Mouse (Mus musculus): ENCODE data around the gene Prkag2. TPM values are rescaled to one million over a fixed set of nuclear protein-coding genes. Genes with fewer than 3 reads are reported as not detected.

Prkag2 gene
- polyA plus RNA-seq, 1 experiment from 2014 or later: 59.1 TPM

- Histone ChIP-seq H3K36me3 (ENCODE audit: control insufficient read depth, insufficient read depth, low read length) (no peaks in the 10 kb centered on the region), H3K4me3 (ENCODE audit: low read depth, low read length) (no peak overlapping the region), H3K27ac (ENCODE audit: low read depth, low read length) (no peak overlapping the region), H3K4me2 (ENCODE audit: low read depth) (no peak overlapping the region), H3K9ac (ENCODE audit: low read length) (no peak overlapping the region), H3K9me3 (ENCODE audit: control insufficient read depth, low read length) (no peaks in the 10 kb centered on the region), H3K4me1 (ENCODE audit: control insufficient read depth, insufficient read depth, low read length) (no peaks in the 10 kb centered on the region; the same call in 1 of the 2 replicates), H3K27me3 (ENCODE audit: control insufficient read depth, insufficient read depth, low read length) (no peaks in the 10 kb centered on the region)
- DNase-seq (ENCODE audit: low spot score): no peak
- no peak for ATAC-seq (ENCODE audit: insufficient read depth, low FRiP score, low TSS enrichment)
- 23% methylated on average over 3 of the region's 3 CpGs for WGBS
These were observed 91.5 kb downstream of the Prkag2 start for GRCm38 (mm10) chr5:25008966-25009365.

- DNase-seq (ENCODE audit: low spot score): peak; percentile 73
- WGBS: 42% methylated on average over 8 of the region's 8 CpGs
- no peak for ATAC-seq (ENCODE audit: insufficient read depth, low FRiP score, low TSS enrichment)
- Histone ChIP-seq H3K9me3 (ENCODE audit: control insufficient read depth, low read length) (no peaks in the 10 kb centered on the region), H3K4me1 (ENCODE audit: control insufficient read depth, insufficient read depth, low read length) (no peaks in the 10 kb centered on the region; the same call in 1 of the 2 replicates), H3K9ac (ENCODE audit: low read length) (no peak overlapping the region), H3K36me3 (ENCODE audit: control insufficient read depth, insufficient read depth, low read length) (no peaks in the 10 kb centered on the region), H3K4me2 (ENCODE audit: low read depth) (no peak overlapping the region), H3K4me3 (ENCODE audit: low read depth, low read length) (no peak overlapping the region), H3K27me3 (ENCODE audit: control insufficient read depth, insufficient read depth, low read length) (no peaks in the 10 kb centered on the region), H3K27ac (ENCODE audit: low read depth, low read length) (no peak overlapping the region)
These were observed 93.6 kb downstream of the Prkag2 start for GRCm38 (mm10) chr5:25006848-25007247.

DNA sequence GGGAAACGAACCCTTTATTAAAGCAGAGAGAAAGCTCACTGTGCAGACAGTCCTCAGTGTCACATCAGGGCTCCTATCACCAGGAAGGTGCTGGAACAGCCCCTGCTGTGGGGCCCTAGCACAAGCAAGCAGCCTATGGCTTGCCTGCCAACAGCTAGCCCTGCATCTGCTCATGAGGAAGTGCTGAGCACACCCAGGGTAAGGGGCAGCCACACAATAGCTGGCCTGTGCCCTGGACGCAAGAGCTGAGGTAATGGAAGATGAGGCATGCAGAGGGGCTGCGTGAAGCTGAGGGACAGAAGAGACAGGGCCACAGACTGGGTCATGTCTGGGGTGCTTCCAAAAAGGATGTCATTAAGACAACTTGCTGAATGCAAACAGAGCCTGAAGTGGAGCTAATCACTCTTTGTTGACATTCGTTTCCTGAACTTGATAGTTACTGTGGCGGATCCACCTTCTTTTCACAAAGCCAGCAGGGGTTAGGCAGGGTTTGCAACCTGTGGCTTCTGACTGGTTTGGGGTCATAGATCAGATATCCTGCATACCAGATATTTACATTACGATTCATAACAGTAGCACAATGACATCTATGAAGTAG is 94.8 kb downstream of the Prkag2 start:
- Histone ChIP-seq H3K9ac (ENCODE audit: low read length) (no peak overlapping the region), H3K4me1 (ENCODE audit: control insufficient read depth, insufficient read depth, low read length) (no peaks in the 10 kb centered on the region; the same call in 1 of the 2 replicates), H3K27ac (ENCODE audit: low read depth, low read length) (no peak overlapping the region), H3K4me2 (ENCODE audit: low read depth) (no peak overlapping the region), H3K27me3 (ENCODE audit: control insufficient read depth, insufficient read depth, low read length) (no peaks in the 10 kb centered on the region), H3K9me3 (ENCODE audit: control insufficient read depth, low read length) (no peaks in the 10 kb centered on the region), H3K4me3 (ENCODE audit: low read depth, low read length) (no peak overlapping the region), H3K36me3 (ENCODE audit: control insufficient read depth, insufficient read depth, low read length) (no peaks in the 10 kb centered on the region)
- DNase-seq (ENCODE audit: low spot score) (no peak), ATAC-seq (ENCODE audit: insufficient read depth, low FRiP score, low TSS enrichment) (no peak)
- WGBS: 31% methylated on average over 6 of the region's 6 CpGs

DNA sequence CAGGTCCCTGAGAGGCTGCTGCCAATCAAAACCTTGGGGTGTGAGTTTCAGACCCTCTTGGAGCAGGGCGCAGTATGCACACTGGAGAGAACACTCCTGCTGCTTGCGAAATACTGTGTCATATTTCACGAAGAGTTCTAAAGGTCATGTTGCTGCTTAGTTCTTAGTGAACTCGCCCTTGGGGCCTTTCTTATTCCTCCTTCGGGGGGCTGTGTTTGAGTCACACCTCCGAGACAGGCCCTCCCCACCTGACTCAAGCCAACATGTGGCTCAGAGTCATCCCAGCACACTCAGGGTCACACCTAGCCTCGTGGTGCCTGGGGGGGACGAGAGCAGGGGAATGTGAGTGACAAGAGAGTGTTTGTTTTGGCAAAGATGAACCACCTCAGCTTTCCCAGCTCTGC is 99.0 kb downstream of the Prkag2 start:
- no peak overlapping the region for H3K4me2 ChIP-seq (ENCODE audit: low read depth)
- ATAC-seq (ENCODE audit: insufficient read depth, low FRiP score, low TSS enrichment): no peak
- no peaks in the 10 kb centered on the region for H3K36me3 ChIP-seq (ENCODE audit: control insufficient read depth, insufficient read depth, low read length)
- no peak overlapping the region for H3K27ac ChIP-seq (ENCODE audit: low read depth, low read length)
- H3K27me3 ChIP-seq (ENCODE audit: control insufficient read depth, insufficient read depth, low read length): no peaks in the 10 kb centered on the region
- no peak overlapping the region for H3K9ac ChIP-seq (ENCODE audit: low read length)
- H3K4me3 ChIP-seq (ENCODE audit: low read depth, low read length): no peak overlapping the region
- WGBS: 65% methylated on average over 8 of the region's 8 CpGs
- no peaks in the 10 kb centered on the region for H3K9me3 ChIP-seq (ENCODE audit: control insufficient read depth, low read length)
- DNase-seq (ENCODE audit: low spot score): no peak
- H3K4me1 ChIP-seq (ENCODE audit: control insufficient read depth, insufficient read depth, low read length): no peaks in the 10 kb centered on the region

GRCm38 (mm10) chr5:24999351-24999750 is 101.1 kb downstream of the Prkag2 start:
- no peak for ATAC-seq (ENCODE audit: insufficient read depth, low FRiP score, low TSS enrichment)

DNA sequence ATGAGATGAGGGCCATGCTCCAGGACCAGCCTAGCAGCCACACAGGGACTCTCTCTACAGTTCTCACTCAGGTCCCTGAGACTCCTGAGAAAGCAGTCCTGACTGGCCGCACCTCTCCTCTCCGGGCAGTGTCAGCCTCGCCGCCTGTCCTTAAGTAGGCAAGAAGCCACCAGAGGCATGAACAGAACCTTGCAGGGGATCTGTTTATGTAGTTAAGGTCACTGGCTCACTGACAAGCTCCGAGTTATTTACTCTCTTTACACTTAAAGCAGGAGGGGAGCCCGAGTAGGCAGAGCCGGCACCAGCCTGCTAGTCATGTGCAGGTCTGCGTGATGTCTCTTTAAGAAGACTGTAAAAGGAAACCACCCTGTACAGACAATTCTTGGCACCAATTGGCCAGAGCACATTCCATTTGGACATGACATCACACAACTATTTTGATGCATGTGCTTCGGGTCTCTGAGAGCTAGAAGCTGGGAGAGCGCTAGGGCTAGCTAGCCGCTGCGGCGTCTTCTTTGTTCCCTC is 104.8 kb downstream of the Prkag2 start:
- DNase-seq (ENCODE audit: low spot score) (peak; percentile 33), ATAC-seq (ENCODE audit: insufficient read depth, low FRiP score, low TSS enrichment) (no peak)
- H3K9ac ChIP-seq (ENCODE audit: low read length): no peak overlapping the region
- H3K4me2 ChIP-seq (ENCODE audit: low read depth): no peak overlapping the region
- no peaks in the 10 kb centered on the region for H3K36me3 ChIP-seq (ENCODE audit: control insufficient read depth, insufficient read depth, low read length)
- no peaks in the 10 kb centered on the region for H3K4me1 ChIP-seq (ENCODE audit: control insufficient read depth, insufficient read depth, low read length)
- H3K9me3 ChIP-seq (ENCODE audit: control insufficient read depth, low read length): no peaks in the 10 kb centered on the region
- no peaks in the 10 kb centered on the region for H3K27me3 ChIP-seq (ENCODE audit: control insufficient read depth, insufficient read depth, low read length)
- H3K27ac ChIP-seq (ENCODE audit: low read depth, low read length): no peak overlapping the region
- H3K4me3 ChIP-seq (ENCODE audit: low read depth, low read length): no peak overlapping the region
- WGBS: 53% methylated on average over 13 of the region's 13 CpGs

More at GRCm38 (mm10) chr5:24999351-24999750, 101.1 kb downstream of the Prkag2 start:
- Histone ChIP-seq H3K9ac (ENCODE audit: low read length) (no peak overlapping the region), H3K27me3 (ENCODE audit: control insufficient read depth, insufficient read depth, low read length) (no peaks in the 10 kb centered on the region), H3K4me1 (ENCODE audit: control insufficient read depth, insufficient read depth, low read length) (no peaks in the 10 kb centered on the region), H3K9me3 (ENCODE audit: control insufficient read depth, low read length) (no peaks in the 10 kb centered on the region), H3K4me2 (ENCODE audit: low read depth) (no peak overlapping the region), H3K36me3 (ENCODE audit: control insufficient read depth, insufficient read depth, low read length) (no peaks in the 10 kb centered on the region), H3K4me3 (ENCODE audit: low read depth, low read length) (no peak overlapping the region), H3K27ac (ENCODE audit: low read depth, low read length) (no peak overlapping the region)
- WGBS: 79% methylated on average over 4 of the region's 4 CpGs
- no peak for DNase-seq (ENCODE audit: low spot score)

DNA sequence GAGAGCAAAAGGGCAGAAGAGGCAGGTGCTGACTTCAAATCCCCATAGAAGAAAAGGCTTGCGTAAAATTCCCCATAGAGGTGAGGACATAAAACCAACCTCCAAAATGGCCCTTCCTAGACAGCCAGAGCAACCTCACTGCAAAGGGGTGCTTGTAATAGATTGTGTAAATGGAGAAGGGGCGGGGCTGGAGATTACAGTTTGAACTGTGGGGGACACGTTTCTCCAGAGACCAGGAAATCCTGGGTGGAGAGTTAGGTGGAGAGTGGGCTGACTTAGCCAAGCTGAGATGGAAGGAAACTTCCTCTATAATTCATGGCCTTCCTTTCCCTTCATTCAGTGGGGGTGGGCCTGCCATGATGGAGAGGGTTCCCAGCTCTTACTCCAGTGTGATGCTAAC is 107.3 kb downstream of the Prkag2 start:
- WGBS: 70% methylated on average over 3 of the region's 3 CpGs

DNA sequence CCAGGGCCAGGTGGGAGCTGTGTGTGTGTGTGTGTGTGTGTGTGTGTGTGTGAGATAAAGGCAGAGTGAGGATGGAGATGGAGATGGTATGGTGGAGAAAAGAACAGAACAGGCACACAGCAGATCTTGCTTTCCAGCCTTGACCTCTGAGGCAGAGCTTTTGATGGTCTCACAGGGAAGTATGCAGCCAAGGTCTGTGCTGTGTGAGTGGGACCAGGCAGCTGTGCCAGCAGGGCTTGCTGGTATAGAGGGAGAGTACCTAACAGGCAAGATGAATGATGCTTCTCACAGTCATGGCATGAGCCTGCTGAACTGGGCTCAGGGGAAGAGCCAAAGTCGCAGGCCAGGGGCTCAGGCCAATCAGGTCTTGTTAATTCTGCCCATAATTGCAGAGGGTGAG is 108.9 kb downstream of the Prkag2 start:
- Histone ChIP-seq H3K4me2 (ENCODE audit: low read depth) (no peak overlapping the region), H3K36me3 (ENCODE audit: control insufficient read depth, insufficient read depth, low read length) (no peaks in the 10 kb centered on the region), H3K4me1 (ENCODE audit: control insufficient read depth, insufficient read depth, low read length) (no peaks in the 10 kb centered on the region), H3K4me3 (ENCODE audit: low read depth, low read length) (no peak overlapping the region), H3K9me3 (ENCODE audit: control insufficient read depth, low read length) (no peaks in the 10 kb centered on the region), H3K27me3 (ENCODE audit: control insufficient read depth, insufficient read depth, low read length) (no peaks in the 10 kb centered on the region), H3K27ac (ENCODE audit: low read depth, low read length) (no peak overlapping the region), H3K9ac (ENCODE audit: low read length) (no peak overlapping the region)
- WGBS: 87% methylated on average over 1 of the region's 1 CpGs
- ATAC-seq (ENCODE audit: insufficient read depth, low FRiP score, low TSS enrichment) (no peak), DNase-seq (ENCODE audit: low spot score) (no peak)

More for the DNA sequence above, 107.3 kb downstream of the Prkag2 start:
- H3K4me1 ChIP-seq (ENCODE audit: control insufficient read depth, insufficient read depth, low read length): no peaks in the 10 kb centered on the region
- H3K4me3 ChIP-seq (ENCODE audit: low read depth, low read length): no peak overlapping the region
- no peaks in the 10 kb centered on the region for H3K27me3 ChIP-seq (ENCODE audit: control insufficient read depth, insufficient read depth, low read length)
- no peaks in the 10 kb centered on the region for H3K9me3 ChIP-seq (ENCODE audit: control insufficient read depth, low read length)
- H3K36me3 ChIP-seq (ENCODE audit: control insufficient read depth, insufficient read depth, low read length): no peaks in the 10 kb centered on the region
- no peak overlapping the region for H3K9ac ChIP-seq (ENCODE audit: low read length)
- ATAC-seq (ENCODE audit: insufficient read depth, low FRiP score, low TSS enrichment) (no peak), DNase-seq (ENCODE audit: low spot score) (no peak)
- H3K27ac ChIP-seq (ENCODE audit: low read depth, low read length): no peak overlapping the region
- H3K4me2 ChIP-seq (ENCODE audit: low read depth): no peak overlapping the region

DNA sequence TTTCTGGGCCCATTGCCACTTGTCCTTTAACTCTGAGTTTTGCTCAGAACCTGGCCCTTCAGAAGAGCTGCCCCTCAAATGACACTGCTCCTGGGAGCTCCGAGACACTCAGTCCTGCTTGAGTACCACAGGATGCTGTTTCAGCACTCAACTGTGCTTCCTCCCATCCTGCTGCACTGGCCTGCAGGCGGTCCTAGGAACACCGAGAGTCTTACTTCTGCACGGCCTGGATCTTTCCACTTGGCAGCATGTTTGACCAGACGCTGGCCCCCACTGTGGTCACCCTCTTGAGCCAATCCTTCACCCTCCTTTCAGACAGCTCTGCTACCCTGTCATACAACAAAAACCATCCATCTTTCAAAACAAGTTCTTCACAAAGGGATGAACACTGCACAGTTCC is 110.0 kb downstream of the Prkag2 start:
- 76% methylated on average over 5 of the region's 5 CpGs for WGBS
- Histone ChIP-seq H3K9ac (ENCODE audit: low read length) (no peak overlapping the region), H3K9me3 (ENCODE audit: control insufficient read depth, low read length) (no peaks in the 10 kb centered on the region), H3K4me3 (ENCODE audit: low read depth, low read length) (no peak overlapping the region), H3K4me1 (ENCODE audit: control insufficient read depth, insufficient read depth, low read length) (no peaks in the 10 kb centered on the region), H3K27ac (ENCODE audit: low read depth, low read length) (no peak overlapping the region), H3K36me3 (ENCODE audit: control insufficient read depth, insufficient read depth, low read length) (no peaks in the 10 kb centered on the region), H3K27me3 (ENCODE audit: control insufficient read depth, insufficient read depth, low read length) (no peaks in the 10 kb centered on the region), H3K4me2 (ENCODE audit: low read depth) (no peak overlapping the region)
- ATAC-seq (ENCODE audit: insufficient read depth, low FRiP score, low TSS enrichment) (no peak), DNase-seq (ENCODE audit: low spot score) (no peak)

All from neural tube, embryonic 11.5 days (tissue).